Mouse (Mus musculus) E14TG2a.4 (cell line): ENCODE data around the gene Tbx3.

Experiments
- CTCF ChIP-seq: conservative IDR thresholded peaks from 2 replicates; pipeline ENCODE4 v1.5.1; 2014; ENCODE audit warnings: low read length
- NANOG ChIP-seq: IDR thresholded peaks from 2 replicates; pipeline ENCODE4 v1.6.1; 2014; ENCODE audit warnings: borderline replicate concordance, low read length, mixed read lengths

GRCm38 (mm10) chr5:119662731-119663130 lies 7.7 kb upstream of the Tbx3 start:
- TF ChIP-seq CTCF (no peak), NANOG (no peak)
